Mouse (Mus musculus): ENCODE measurements at regions not wholly inside any gene's neighbourhood (a gene's known extent, or its start where the extent isn't known, plus 50 kb on each side); places are given as distances from the start of the nearest gene placed in this dataset.

GRCm38 (mm10) chr7:37393071-37393470, 380.4 kb downstream of the Zfp536 start:
- intact Hi-C loops (cut with DNase I): no loop called here
- DNase-seq (ENCODE audit: low spot score in 2 of 2): no peak

GRCm38 (mm10) chr7:37394965-37395426, 378.4 kb downstream of the Zfp536 start:
- no peak for DNase-seq (ENCODE audit: low spot score in 2 of 2)
- intact Hi-C loops (cut with DNase I): no loop called here

GRCm38 (mm10) chr7:37395881-37396513, 377.4 kb downstream of the Zfp536 start:
- DNase-seq (ENCODE audit: low spot score in 2 of 2): no peak
- intact Hi-C loops (cut with DNase I): no loop called here

GRCm38 (mm10) chr7:37403483-37403882, 370.0 kb downstream of the Zfp536 start:
- intact Hi-C loops (cut with DNase I): no loop called here
- no peak for DNase-seq (ENCODE audit: low spot score in 2 of 2)

GRCm38 (mm10) chr7:37413350-37413749, 360.1 kb downstream of the Zfp536 start:
- no peak for DNase-seq (ENCODE audit: low spot score in 2 of 2)
- intact Hi-C loops (cut with DNase I): no loop called here

- intact Hi-C loops (cut with DNase I): no loop called here
- DNase-seq (ENCODE audit: low spot score in 2 of 2): peak in 1 of 2 experiments; percentile 20
Measured at GRCm38 (mm10) chr7:37421704-37422103, 351.7 kb downstream of the Zfp536 start.
